Mouse (Mus musculus) liver, embryonic 12.5 days (tissue): ENCODE data around the gene Stac2. TPM values are rescaled to one million over a fixed set of nuclear protein-coding genes. Genes with fewer than 3 reads are reported as not detected.
A peak's percentile ranks its signal among the peaks of the same experiment; 100 is the strongest.

Experiments used
- ATAC-seq: fragments of 200-750 bp; cut with Nextera tagmentation; 2 replicates; pipeline ENCODE4 v1.8.0; 2017; ENCODE audit warnings: moderate number of reproducible peaks, mild to moderate bottlenecking, moderate library complexity
- H3K27ac ChIP-seq: fragments of 300-500 bp; sonication (generic); 2 replicates; pipeline ENCODE4 v1.5.1; 2016; ENCODE audit warnings: mild to moderate bottlenecking
- H3K27me3 ChIP-seq: fragments of 300-500 bp; sonication (generic); replicated peaks from 2 replicates; pipeline ENCODE4 v1.6.1; 2016; ENCODE audit warnings: mild to moderate bottlenecking, moderate library complexity
- H3K36me3 ChIP-seq: fragments of 300-500 bp; sonication (generic); 2 replicates; pipeline ENCODE4 v1.6.1; 2016; ENCODE audit warnings: mild to moderate bottlenecking, moderate library complexity
- H3K4me1 ChIP-seq: fragments of 300-500 bp; sonication (generic); 2 replicates; pipeline ENCODE4 v1.6.1; 2016
- H3K4me2 ChIP-seq: fragments of 300-500 bp; sonication (generic); 2 replicates; pipeline ENCODE4 v1.6.1; 2016; ENCODE audit warnings: mild to moderate bottlenecking, moderate library complexity
- H3K4me3 ChIP-seq: fragments of 300-500 bp; sonication (generic); 2 replicates; pipeline ENCODE4 v1.5.1; 2016; ENCODE audit warnings: mild to moderate bottlenecking, moderate library complexity
- H3K9ac ChIP-seq: fragments of 300-500 bp; sonication (generic); 2 replicates; pipeline ENCODE4 v1.6.1; 2016; ENCODE audit warnings: mild to moderate bottlenecking, moderate library complexity
- H3K9me3 ChIP-seq: fragments of 300-500 bp; sonication (generic); replicated peaks from 2 replicates; pipeline ENCODE4 v1.6.1; 2016; ENCODE audit warnings: mild to moderate bottlenecking, moderate library complexity
- WGBS: fragments of 180-500 bp; shearing (Covaris S2); methylation state at CpG from one replicate; pipeline ENCODE4 v1.1.7; 2016; ENCODE audit not compliant: insufficient replicate concordance; 5-methylcytosine and 5-hydroxymethylcytosine counted together
- polyA plus RNA-seq: library from polyadenylated mRNA; unstranded; fragments of >200 nt; fragmentation: Nextera tagmentation; extraction: Ambion mirVana; gene quantifications from 2 replicates; pipeline ENCODE4 v1.2.1, GENCODE M21; 2016

The Stac2 gene
- polyA plus RNA-seq, 1 experiment from 2014 or later = 0.07 TPM

GRCm38 (mm10) chr11:98030701-98031442 lies 22.4 kb downstream of the Stac2 start:
- Histone ChIP-seq H3K9me3 (no peaks in the 10 kb centered on the region), H3K4me3 (no peak overlapping the region), H3K4me1 (peaks cover 26% of the 10 kb centered on the region), H3K27ac (no peak overlapping the region; the same call in 1 of the 2 replicates), H3K9ac (no peak overlapping the region), H3K27me3 (peaks cover 13% of the 10 kb centered on the region), H3K36me3 (peaks cover 36% of the 10 kb centered on the region), H3K4me2 (no peak overlapping the region)
- no peak for ATAC-seq
- 58% methylated on average over 5 of the region's 5 CpGs for WGBS

- H3K9me3 ChIP-seq = no peaks in the 10 kb centered on the region
- peak overlapping the region; percentile 99 for H3K9ac ChIP-seq
- peak overlapping the region; percentile 97 for H3K4me3 ChIP-seq
- no peak for ATAC-seq
- WGBS = 9% methylated on average over 7 of the region's 7 CpGs
- H3K27me3 ChIP-seq = peaks cover 4% of the 10 kb centered on the region
- peaks cover 36% of the 10 kb centered on the region for H3K36me3 ChIP-seq
- H3K4me2 ChIP-seq = peak overlapping the region; percentile 82
- peak overlapping the region; percentile 91 for H3K27ac ChIP-seq
- peaks cover 33% of the 10 kb centered on the region for H3K4me1 ChIP-seq
These were observed 25.5 kb downstream of the Stac2 start for GRCm38 (mm10) chr11:98027785-98028184.

GRCm38 (mm10) chr11:98027297-98027688 lies 26.0 kb downstream of the Stac2 start:
- H3K27ac ChIP-seq = peak overlapping the region; percentile 91
- peak overlapping the region; percentile 82 for H3K4me2 ChIP-seq
- H3K27me3 ChIP-seq = peaks cover 9% of the 10 kb centered on the region
- ATAC-seq = no peak
- H3K4me1 ChIP-seq = peaks cover 38% of the 10 kb centered on the region
- H3K9me3 ChIP-seq = no peaks in the 10 kb centered on the region
- H3K36me3 ChIP-seq = peaks cover 36% of the 10 kb centered on the region
- H3K4me3 ChIP-seq = peak overlapping the region; percentile 97
- under 1% methylated on average over 18 of the region's 18 CpGs for WGBS
- peak overlapping the region; percentile 99 for H3K9ac ChIP-seq

GRCm38 (mm10) chr11:98026570-98027296 lies 26.5 kb downstream of the Stac2 start, which contains the start of gene Rpl19:
Gene Rpl19, plus strand, starts transcription at chr11:98026710.
- Histone ChIP-seq H3K9me3 (no peaks in the 10 kb centered on the region), H3K9ac (peak within 1 kb of the TSS; percentile 99), H3K27ac (peak within 1 kb of the TSS; percentile 91), H3K4me3 (peak within 1 kb of the TSS; percentile 97), H3K4me1 (peaks cover 43% of the 10 kb centered on the region), H3K27me3 (peaks cover 14% of the 10 kb centered on the region), H3K36me3 (peaks cover 36% of the 10 kb centered on the region), H3K4me2 (peak within 1 kb of the TSS; percentile 82)
- peak; percentile 81 for ATAC-seq
- WGBS = under 1% methylated on average over 69 of the region's 69 CpGs

GRCm38 (mm10) chr11:98026248-98026569 lies 27.1 kb downstream of the Stac2 start:
- H3K27ac ChIP-seq = peak overlapping the region; percentile 91
- 7% methylated on average over 15 of the region's 15 CpGs for WGBS
- H3K4me3 ChIP-seq = peak overlapping the region; percentile 97
- peak overlapping the region; percentile 82 for H3K4me2 ChIP-seq
- H3K27me3 ChIP-seq = peaks cover 20% of the 10 kb centered on the region
- no peaks in the 10 kb centered on the region for H3K9me3 ChIP-seq
- H3K4me1 ChIP-seq = peaks cover 48% of the 10 kb centered on the region
- H3K9ac ChIP-seq = peak overlapping the region; percentile 99
- peaks cover 33% of the 10 kb centered on the region for H3K36me3 ChIP-seq
- ATAC-seq = no peak

GRCm38 (mm10) chr11:98024516-98024915 lies 28.7 kb downstream of the Stac2 start:
- no peak for ATAC-seq
- 64% methylated on average over 3 of the region's 3 CpGs for WGBS
- Histone ChIP-seq H3K27me3 (peaks cover 37% of the 10 kb centered on the region), H3K9ac (no peak overlapping the region), H3K36me3 (peaks cover 16% of the 10 kb centered on the region), H3K9me3 (no peaks in the 10 kb centered on the region), H3K4me2 (no peak overlapping the region), H3K4me1 (peaks cover 59% of the 10 kb centered on the region), H3K4me3 (no peak overlapping the region), H3K27ac (no peak overlapping the region)

GRCm38 (mm10) chr11:98022555-98023371 lies 30.5 kb downstream of the Stac2 start, which contains the start of gene Cacnb1:
Gene Cacnb1, minus strand, starts transcription at chr11:98023034.
- peaks cover 48% of the 10 kb centered on the region for H3K4me1 ChIP-seq
- peak within 1 kb of the TSS; percentile 95 for H3K4me2 ChIP-seq
- WGBS = 3% methylated on average over 47 of the region's 52 CpGs

GRCm38 (mm10) chr11:98022253-98022554 lies 31.1 kb downstream of the Stac2 start:
- Histone ChIP-seq H3K4me1 (peaks cover 42% of the 10 kb centered on the region), H3K4me2 (peak overlapping the region; percentile 95), H3K9me3 (no peaks in the 10 kb centered on the region), H3K36me3 (no peaks in the 10 kb centered on the region), H3K27ac (peak overlapping the region; percentile 55; the same call in 1 of the 2 replicates), H3K27me3 (peaks cover 57% of the 10 kb centered on the region), H3K4me3 (peak overlapping the region; percentile 65), H3K9ac (peak overlapping the region; percentile 72)
- peak; percentile 2; the same call in 1 of the 2 replicates for ATAC-seq
- under 1% methylated on average over 15 of the region's 23 CpGs for WGBS

More at GRCm38 (mm10) chr11:98022555-98023371, 30.5 kb downstream of the Stac2 start, which contains the start of gene Cacnb1:
- peak within 1 kb of the TSS; percentile 55; the same call in 1 of the 2 replicates for H3K27ac ChIP-seq
- peak within 1 kb of the TSS; percentile 72 for H3K9ac ChIP-seq
- H3K27me3 ChIP-seq = peaks cover 54% of the 10 kb centered on the region
- 0 out of 2 replicates have a peak, but pooled peaks have one; percentile 4 for ATAC-seq
- peak within 1 kb of the TSS; percentile 65 for H3K4me3 ChIP-seq
- H3K36me3 ChIP-seq = no peaks in the 10 kb centered on the region
- H3K9me3 ChIP-seq = no peaks in the 10 kb centered on the region

GRCm38 (mm10) chr11:98021565-98022252 lies 31.6 kb downstream of the Stac2 start:
- H3K4me3 ChIP-seq = peak overlapping the region; percentile 65
- peaks cover 42% of the 10 kb centered on the region for H3K4me1 ChIP-seq
- H3K4me2 ChIP-seq = peak overlapping the region; percentile 95
- ATAC-seq = no peak
- peaks cover 59% of the 10 kb centered on the region for H3K27me3 ChIP-seq
- H3K9me3 ChIP-seq = no peaks in the 10 kb centered on the region
- peak overlapping the region; percentile 72 for H3K9ac ChIP-seq
- WGBS = 9% methylated on average over 34 of the region's 34 CpGs
- no peak overlapping the region for H3K27ac ChIP-seq
- H3K36me3 ChIP-seq = no peaks in the 10 kb centered on the region

GRCm38 (mm10) chr11:98021118-98021517 lies 32.1 kb downstream of the Stac2 start:
- Histone ChIP-seq H3K36me3 (no peaks in the 10 kb centered on the region), H3K4me2 (peak overlapping the region; percentile 95), H3K9ac (no peak overlapping the region), H3K27ac (no peak overlapping the region), H3K9me3 (no peaks in the 10 kb centered on the region), H3K4me1 (peaks cover 40% of the 10 kb centered on the region), H3K27me3 (peaks cover 61% of the 10 kb centered on the region), H3K4me3 (0 out of 2 replicates have a peak overlapping the region, but pooled peaks have one; percentile 65)
- 42% methylated on average over 2 of the region's 2 CpGs for WGBS
- no peak for ATAC-seq

- no peak overlapping the region for H3K27ac ChIP-seq
- 64% methylated on average over 1 of the region's 1 CpGs for WGBS
These were observed 32.6 kb downstream of the Stac2 start for GRCm38 (mm10) chr11:98020710-98021109.

More at GRCm38 (mm10) chr11:98020710-98021109, 32.6 kb downstream of the Stac2 start:
- Histone ChIP-seq H3K36me3 (no peaks in the 10 kb centered on the region), H3K9ac (no peak overlapping the region), H3K4me2 (no peak overlapping the region), H3K9me3 (no peaks in the 10 kb centered on the region), H3K27me3 (peaks cover 61% of the 10 kb centered on the region), H3K4me1 (peaks cover 36% of the 10 kb centered on the region), H3K4me3 (no peak overlapping the region)
- ATAC-seq = no peak
